Mouse (Mus musculus): ENCODE results near the gene Naa35.

The Naa35 gene

DNA sequence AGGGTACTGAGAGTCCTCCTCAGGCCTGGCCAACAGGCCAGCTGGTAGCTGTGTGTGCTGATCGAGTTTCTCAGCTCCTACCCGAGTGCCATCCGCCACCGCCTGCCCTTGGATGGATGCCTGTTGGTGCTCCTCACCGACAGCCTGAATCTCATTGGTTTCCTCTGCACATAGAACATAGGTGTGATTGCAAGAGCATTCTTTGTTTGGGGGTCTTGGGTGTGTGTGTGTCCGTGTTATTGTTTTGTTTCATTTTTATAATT, 55.0 kb downstream of the Naa35 start:
- DNase-seq: peak; percentile 94

DNA sequence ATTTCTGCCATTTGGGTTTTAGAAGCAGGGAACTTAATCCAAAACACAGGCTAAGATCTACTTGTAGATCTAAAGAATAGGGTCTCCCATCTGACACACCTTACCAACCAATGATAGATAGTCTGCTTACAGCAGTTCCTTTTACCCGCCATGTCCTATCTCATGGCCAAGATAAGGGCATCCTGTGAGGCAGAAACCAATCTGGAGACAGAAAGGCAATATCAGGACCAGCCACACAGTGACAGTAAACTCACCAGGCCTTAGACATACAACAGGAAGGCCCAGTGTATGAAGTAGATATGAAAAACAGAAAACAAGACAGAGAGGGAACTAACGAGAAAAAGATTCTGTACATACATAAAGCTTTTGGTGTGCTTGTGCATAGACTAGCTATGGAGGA, 57.8 kb downstream of the Naa35 start:
- DNase-seq: no peak

DNA sequence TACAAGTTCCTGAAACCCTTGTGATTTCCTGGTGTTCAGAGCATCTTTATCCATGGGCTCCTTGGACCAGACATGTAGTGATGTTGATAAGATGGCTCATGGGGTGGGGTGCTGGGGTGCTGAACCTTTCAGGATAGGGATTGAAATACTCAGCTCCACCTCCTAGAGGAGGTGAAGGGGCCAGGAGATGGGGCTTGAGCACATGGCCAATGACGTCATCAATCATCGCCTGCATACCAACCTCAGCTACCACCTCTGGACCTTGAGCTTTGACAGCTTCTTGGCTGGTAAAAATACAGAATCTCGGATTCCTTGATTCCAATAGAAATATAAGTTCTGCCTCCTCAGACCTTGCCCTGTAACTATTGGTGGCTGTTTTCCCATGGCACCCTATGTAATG, 60.4 kb downstream of the Naa35 start:
- no peak for DNase-seq

DNA sequence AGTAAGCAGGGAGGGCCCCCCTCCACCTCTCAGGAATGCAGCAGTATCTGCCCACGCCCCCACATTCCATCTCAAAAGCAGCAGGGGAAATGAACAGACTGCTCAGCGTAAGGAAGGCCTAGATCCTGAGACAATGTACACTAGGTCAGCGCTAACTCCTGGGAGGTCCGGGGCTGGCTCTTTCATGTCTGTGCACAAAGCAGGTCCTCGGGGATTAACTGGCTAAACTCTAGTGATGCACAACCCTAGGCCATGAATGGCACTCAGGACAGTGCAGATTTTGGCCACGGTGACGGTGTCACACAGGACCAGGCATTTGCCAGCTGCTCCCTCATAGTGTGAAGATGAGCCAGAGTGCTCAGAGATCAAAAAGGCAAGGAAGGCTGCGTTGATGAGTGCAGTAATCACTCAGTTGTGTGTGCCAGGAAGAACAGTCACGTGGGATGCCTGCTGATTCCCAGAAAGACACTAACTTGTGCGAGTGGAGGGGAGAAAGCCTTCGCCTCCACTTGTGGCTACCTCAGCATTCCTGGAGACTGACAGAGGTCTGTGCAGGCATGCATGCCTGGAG, 61.7 kb downstream of the Naa35 start:
- DNase-seq: no peak

DNA sequence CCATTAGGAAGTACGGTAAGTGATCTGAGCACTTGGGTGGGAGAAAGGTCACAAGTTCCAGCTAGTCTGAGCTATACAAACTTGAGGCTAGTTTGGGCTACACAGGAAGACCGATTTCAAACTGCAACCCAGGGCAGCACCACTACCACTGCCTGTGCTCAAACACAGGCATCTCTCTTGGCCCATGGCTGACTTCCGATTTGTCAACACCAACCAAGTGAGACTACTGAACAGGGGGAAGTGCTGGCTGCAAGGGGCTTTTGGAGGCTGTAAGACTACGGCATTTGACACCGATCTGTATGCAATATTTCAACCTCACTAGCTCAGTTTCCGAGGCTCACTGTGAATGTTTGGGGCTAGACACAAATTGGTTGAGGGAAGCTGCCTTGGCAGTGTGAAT, 62.4 kb downstream of the Naa35 start:
- DNase-seq: no peak

DNA sequence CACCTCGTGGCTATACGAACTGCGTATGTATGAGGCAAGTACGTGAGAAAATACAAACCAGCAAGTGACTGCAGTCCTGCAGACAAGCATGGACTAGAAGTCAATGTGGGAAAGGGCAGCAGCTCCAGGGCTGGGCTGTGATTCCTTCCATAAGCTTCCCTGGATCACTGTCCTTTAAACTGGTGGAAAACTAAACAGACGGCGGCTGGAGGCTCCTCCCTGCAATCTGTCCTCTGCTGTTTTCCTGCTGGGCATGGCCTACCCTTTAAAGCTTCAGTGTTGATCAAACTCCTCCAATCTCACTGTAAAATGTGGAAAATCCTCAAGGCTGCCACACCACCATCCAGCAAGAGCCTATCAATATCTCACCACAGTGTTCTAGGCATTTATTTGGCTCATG, 63.5 kb downstream of the Naa35 start:
- DNase-seq: peak; percentile 81

DNA sequence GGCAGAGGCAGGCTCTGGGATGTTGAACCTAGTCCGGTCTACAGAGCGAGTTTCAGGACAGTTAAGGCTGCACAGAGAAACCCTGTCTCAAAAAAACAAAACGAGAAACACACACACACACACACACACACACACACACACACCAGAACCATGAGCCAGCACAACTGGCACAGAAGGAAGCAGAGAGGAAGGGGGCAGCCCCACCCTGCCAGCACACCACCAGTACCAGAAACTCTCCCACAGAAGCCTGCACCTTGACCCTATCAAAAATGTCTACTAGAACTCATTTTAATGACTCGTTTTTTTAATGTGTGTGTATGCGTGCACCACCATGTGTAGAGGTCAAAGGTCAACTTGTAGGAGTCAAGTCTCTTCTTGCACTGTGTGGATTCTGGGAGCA, 64.7 kb downstream of the Naa35 start:
- no peak for DNase-seq

DNA sequence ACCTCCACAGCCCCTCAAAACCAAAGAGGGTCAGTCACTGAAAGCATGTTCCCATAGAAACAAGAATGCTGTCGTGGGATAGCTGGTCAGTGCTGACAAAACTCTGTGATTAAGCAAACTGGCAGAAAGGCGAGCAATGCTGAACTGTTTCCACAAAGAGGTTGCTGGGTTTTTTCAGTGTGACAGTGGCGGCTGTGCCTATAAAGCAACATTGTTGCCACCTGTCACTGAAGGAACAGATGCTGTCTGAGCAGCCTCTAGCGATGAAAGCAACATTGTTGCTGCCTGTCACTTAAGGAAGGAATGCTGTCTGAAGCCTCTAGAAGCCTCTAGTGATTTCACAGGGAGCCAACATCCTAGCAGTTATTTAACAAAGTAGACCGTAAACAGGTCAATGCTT, 67.6 kb downstream of the Naa35 start:
- no peak for DNase-seq

DNA sequence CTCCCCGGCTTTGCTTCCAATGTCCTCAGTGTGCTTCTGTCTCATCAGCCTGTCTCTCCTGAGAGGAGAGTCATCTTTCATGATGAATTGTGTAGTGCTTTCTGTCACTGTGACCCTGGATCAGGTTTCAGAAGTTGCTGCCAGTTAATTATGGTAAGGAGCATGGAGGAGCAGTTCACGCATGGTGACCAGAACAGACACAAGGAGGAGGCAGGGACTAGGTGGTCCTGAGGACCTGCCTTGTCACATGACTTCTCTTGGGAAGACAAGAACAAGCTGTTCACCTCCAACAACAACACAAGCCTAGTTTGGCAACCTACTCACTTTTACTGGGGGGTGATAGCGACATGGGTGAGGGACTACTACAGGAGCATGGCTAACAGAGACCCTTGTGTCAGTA, 68.1 kb downstream of the Naa35 start:
- no peak for DNase-seq

DNA sequence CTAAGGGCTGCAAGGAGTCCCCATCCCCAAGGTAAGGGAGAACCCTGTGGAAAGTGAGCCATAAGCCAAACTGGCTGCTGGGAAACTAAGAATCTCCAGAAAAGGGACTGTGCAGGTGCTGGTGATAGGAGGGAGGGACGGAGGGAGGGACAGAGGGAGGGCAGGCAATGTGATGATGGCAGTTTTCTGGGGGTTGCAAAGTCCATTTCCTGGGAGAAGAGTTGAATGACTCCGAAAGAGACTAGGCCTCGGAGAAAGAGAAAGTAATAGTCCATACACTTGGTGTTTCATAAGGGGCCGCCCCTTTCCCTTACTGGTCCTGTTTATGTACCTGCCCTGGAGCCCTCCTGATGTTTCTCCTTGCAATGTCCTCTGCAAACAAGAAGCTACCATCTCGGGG, 69.4 kb downstream of the Naa35 start:
- DNase-seq: no peak

DNA sequence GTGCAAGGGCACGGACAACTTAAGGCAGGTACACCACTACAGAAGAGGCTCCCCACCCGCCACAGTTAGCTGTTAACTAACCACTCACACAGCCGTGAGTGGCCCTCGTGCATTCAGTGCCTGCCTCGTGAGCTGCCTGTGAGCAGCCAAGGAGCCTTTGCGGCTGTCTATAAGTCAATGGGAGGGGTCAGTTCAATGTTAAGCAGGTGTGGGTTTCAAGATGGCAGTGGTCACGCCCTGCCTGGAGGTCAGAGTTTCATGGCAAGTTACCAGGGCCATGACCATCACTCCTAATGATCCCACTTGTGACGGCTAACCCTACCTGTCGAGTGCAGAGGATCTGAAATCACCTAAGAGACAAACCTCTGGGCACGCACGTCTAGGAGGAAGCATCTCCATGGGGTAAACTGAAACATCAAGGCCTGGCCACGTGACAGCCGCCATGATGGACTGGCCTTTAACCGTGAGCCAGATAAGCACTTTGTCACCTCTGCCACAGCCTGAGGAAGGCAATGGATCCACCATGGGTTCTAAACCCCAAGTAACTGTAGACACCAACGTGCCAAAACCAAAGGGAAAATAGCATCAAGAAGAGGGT, 70.8 kb downstream of the Naa35 start:
- DNase-seq: no peak

DNA sequence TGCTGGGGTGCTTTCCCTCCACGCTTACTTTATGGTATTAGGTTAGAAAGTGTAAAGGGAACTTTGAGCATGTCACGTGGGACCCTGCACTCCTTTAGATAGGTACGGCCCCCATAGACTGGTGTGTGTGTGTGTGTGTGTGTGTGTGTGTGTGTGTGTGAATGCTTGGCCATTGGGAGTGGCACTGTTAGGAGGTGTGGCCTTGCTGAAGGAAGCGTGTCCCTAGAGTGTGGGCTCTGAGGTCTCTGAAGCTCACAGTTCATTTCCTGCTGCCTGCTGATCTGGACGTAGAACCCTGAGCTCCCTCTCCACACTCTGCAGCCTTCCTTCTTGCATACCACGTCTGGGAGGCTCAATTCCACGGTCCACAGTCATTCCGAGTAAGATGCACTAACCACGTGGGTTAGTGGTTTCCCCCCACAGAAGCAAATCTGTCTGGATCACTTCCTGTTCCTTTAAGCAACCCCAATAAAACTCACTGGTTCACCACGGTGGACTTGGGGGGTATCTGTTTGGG, 71.3 kb downstream of the Naa35 start:
- DNase-seq: no peak

DNA sequence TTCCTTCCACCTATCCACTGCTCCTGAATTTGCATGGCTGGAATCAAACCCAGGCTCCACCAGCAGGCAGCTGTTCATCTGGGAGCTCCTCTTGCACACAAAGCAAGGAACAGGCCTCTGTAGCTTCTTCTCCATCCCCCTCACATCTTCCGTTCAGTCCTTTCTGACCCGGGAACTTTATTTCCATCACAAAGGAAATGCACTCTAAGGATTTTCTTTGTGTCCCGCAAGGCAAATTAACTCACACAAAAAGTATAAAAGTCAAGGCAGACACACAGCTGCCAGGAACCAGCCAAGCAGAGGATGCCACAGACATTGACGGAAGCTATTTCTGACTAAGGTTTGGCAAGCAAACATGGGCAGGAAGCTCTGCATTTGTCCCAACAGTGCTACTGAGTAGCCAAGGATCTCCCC, 71.9 kb downstream of the Naa35 start:
- DNase-seq: no peak

DNA sequence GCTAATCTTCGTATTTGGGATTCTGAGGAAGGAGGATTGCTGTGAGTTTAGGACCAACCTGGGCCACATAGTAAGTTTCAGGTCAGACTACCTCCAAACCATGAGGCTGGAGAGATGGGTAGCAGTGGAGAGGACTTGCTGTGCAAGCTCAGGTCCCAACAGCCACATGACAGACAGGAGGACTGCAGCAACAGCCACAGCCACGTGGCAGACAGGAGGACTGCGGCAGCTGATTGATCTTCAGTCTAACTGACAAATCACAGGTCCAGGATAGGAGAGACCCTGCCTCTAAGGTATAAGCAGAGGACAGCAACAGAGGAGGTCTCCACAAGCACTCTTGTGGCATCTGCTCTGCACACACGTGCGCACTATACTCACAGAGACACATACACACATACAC, 72.7 kb downstream of the Naa35 start:
- no peak for DNase-seq

DNA sequence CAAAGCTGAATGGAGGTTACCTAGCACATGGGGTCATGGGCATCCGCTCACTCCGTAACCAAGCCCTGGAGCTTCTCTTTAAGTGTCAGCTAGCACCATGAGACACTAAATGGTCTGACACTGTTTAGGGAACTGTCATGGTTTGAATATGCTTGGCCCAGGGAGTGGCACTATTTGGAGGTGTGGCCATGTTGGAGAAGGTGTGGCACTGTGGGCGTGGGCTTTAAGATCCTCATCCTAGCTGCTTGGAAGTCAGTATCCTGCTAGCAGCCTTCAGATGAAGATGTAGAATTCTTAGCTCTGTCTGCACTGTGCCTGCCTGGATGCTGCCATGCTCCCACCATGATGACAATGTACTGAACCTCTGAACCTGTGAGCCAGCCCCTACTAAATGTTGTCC, 75.3 kb downstream of the Naa35 start:
- no peak for DNase-seq

DNA sequence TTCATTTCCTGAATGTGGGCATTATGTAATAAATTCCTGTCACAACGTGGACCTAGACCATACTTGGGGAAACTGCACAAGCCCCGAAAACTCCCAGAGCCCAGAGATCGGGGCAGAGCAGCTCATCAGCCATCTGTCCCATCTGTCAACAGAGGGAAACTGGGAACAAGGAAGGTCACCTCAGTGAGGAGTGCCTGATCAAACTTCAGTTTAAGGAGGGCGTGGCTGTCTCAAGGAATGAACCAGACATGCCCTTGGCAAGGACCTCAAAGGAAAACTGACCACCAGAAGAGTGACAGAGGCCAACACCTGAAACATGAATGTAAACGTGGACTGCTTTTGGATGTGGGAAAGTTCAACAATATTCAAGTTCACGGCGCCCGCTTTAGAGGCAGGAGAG, 76.3 kb downstream of the Naa35 start:
- no peak for DNase-seq

DNA sequence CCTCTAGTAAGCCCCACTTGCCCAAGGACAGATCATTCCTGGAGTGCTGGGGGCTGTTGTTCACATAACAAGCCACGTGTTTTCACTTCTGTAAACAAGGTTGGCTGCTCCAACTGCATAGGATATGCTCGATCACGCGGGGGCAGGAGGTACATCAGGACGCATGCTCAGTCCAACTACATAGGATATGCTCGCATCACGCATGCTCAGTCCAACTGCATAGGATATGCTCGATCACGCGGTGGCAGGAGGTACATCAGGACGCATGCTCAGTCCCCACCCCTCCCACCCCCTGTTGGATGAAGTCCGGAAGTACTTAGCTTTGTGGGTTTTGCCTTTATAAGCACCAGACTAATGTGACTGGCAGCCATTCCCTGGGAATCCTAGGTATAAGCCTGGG, 76.9 kb downstream of the Naa35 start:
- DNase-seq: no peak

DNA sequence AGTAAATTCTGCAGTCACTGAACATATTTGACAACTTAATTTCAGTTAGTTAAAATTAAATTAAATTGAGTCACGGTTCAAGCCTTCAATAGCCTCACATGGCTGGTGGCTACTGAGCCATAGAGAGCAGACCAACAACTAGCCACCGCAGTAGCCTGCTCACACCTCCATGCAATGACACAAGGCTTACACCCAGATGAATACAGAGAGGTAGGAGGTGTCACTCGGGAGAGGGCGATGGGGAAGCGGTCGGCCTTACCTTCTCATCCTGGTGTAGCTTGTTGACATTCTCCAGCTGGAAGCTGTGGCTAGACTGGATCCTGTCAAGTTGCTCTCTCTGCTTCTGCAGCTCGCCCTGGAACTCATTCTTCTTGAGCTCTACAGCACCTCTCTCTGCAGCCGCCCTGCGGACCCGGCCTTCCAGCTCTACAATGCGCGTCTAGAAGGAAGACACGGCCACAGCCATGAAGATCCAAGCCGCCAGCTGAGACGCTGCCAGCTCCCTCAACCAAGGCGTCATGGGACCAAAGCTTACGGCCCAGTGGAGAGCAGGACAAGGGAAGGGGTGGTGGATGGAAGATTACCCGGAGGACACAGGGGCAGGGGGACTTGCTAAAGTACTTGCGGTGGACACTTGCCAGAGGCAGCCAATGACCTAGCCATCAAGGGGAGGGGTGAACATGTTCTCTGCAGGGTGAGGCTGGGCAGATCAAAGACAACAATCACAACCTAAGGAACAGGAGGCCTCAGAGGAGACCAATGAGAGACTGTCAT, 79.1 kb downstream of the Naa35 start:
- no peak for DNase-seq

DNA sequence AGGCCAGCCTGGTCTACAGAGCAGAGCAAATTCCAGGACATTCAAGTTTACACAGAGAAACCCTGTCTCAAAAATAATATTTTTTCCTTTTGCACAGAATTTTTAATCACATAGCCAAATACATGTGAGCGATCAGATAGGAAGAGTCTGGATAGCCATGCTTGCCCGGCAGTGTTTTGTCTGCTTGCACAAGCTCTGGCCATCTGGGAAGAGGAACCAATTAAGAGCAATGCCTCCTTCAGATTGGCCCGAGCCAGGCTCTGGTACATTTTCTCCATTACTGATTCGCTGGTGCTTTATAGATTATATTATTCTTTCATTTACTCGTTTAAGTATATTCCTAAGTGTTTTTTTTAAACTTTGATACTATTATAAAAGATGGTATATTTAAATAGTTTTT, 82.7 kb downstream of the Naa35 start:
- peak; percentile 33 for DNase-seq

DNA sequence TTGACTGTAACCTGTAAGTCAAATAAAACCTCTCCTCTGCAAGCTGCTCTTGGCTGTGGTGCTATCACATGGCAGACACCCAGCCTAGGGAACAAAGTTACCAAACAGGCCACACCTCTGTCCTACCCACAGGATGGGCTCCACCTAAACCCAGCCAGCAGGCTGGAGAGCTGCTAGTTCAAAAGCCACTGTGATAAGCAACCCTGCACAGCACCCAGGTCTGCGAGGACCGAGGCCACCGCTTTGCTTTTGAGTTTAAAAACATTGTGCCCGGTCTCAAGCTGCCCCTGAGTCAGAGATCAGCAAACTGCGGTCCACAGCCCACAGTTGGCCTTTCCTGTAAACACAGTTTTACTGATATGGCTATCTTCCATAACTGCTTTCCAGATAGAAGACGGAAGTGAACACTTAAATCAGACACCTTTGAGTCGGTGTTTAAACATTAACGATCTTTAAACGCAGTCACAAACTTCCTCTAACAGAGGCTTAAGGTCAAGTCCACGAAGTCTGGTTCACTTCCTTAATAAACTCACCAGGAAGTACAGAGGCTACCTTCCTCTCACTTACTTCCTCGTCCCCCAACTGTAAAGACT, 83.5 kb downstream of the Naa35 start:
- DNase-seq: peak; percentile 39

DNA sequence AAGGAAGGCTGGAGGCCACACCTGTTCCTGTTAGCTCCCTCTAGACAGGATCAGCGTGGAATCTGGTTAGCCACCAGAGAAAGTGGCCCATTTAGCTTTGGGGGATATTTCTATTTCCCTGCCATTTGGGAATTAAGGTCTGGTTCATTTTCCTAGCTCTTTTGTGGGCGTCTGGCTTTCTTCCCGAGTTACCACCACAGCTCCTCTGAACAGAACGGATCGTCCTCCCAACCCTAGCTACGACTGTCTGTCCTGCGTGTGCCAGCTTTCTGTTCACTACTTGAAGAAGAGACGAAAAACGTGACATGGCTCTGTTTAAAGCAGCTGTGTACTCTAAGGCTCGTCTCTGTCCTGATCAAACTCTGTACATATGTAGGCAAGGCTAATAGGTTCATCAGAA, 84.9 kb downstream of the Naa35 start:
- DNase-seq: peak; percentile 34

DNA sequence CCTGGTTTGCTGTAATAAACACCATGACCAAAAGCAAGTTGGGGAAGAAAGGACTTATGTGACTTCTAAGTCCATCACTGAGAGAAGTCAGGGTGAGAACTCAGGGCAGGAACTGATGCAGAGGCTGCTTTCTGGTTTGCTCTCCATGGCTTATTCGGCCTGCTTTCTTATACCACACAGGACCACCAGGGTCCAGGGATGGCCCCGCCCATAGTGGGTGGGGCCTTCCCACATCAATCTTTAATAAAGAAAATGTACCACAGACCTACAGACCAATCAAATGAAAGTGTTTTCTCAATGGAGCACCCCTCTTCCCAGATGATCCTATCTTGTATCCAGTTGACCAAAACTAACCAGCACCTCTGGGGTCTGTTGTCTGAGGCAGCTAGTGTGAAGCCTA, 86.5 kb downstream of the Naa35 start:
- DNase-seq: peak; percentile 30

DNA sequence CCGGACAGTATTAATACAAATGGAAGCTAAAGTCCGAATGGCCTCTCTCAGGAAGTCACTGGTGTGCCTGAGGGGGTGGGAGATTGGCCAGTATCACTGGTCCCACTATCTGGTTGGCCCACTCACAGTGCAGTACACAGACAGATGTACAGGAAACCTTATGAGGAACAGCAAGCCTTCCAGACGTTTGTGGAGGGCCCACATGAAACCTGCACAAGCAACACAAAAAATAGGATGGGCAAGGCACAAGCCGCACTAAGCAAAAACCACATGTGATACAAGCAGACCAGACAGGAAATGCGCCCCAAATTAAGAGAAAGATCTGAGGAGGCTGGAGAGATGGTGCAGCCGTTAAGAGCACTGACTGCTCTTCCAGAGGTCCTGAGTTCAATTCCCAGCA, 87.2 kb downstream of the Naa35 start:
- peak; percentile 24 for DNase-seq

DNA sequence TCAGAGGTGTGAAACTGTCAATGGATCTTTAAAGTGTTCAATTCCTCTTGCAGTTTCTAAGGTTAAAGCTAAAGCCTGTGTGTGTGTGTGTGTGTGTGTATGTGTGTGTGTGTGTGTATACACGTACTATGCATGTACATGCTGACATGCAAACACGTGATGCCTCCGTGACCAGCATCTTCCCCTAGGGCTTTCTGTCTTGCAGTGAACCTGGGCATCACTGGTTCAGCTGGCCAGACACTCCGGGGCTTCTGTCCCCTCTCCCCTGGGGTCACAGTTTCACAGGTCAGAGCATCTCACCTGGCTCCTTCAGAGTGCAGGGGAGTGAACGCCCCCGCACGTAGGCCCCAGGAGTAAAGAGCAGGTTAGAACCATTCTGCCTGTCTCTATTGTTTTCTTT, 88.5 kb downstream of the Naa35 start:
- DNase-seq: peak; percentile 38

Measured in cerebellum, adult 9-10 months (tissue).